Mouse (Mus musculus) CH12.LX (cell line): ENCODE results near the gene Laptm4a. TPM values are rescaled to one million over a fixed set of nuclear protein-coding genes. Genes with fewer than 3 reads are reported as not detected.

Experiments used
- DNase-seq: peaks from one replicate; pipeline ENCODE4 v3.0.0-alpha.2; 2013; ENCODE audit errors: extremely low read depth
- H3K27ac ChIP-seq: 2 replicates; pipeline ENCODE4 v1.5.1; 2012; ENCODE audit warnings: low read depth, mild to moderate bottlenecking, control low read depth, moderate library complexity; ENCODE audit not compliant: insufficient read depth
- H3K27me3 ChIP-seq: replicated peaks from 2 replicates; pipeline ENCODE3; 2012; ENCODE audit warnings: inconsistent platforms
- H3K36me3 ChIP-seq, 2 experiments: replicated peaks in 1 of 2; 2 replicates each; pipeline versions ENCODE3 to v1.6.1; 2012; ENCODE audit warnings: inconsistent platforms in 1 of 2, low read length in 1 of 2, mild to moderate bottlenecking in 1 of 2, mixed read lengths in 1 of 2, moderate library complexity in 1 of 2; ENCODE audit not compliant: control insufficient read depth in 1 of 2, insufficient read depth in 1 of 2
- H3K4me1 ChIP-seq, 2 experiments: 2 replicates each; pipeline ENCODE4 v1.6.1; 2012; ENCODE audit warnings: inconsistent platforms in 1 of 2, moderate library complexity in 1 of 2; ENCODE audit not compliant: insufficient read depth in 2 of 2, control insufficient read depth in 1 of 2
- H3K4me2 ChIP-seq: 2 replicates; pipeline ENCODE4 v1.6.1; 2012; ENCODE audit warnings: low read depth, mild to moderate bottlenecking, control low read depth; ENCODE audit not compliant: poor library complexity, insufficient read depth, severe bottlenecking
- H3K4me3 ChIP-seq, 3 experiments: fragments of 150-350 bp in 1 of 3; sonication (generic) in 1 of 3; replicated peaks in 1 of 3; 2 replicates each; pipeline versions ENCODE3 to v1.5.1; 2011 to 2012; ENCODE audit warnings: low read depth in 2 of 3, low read length in 2 of 3, mild to moderate bottlenecking in 2 of 3, moderate library complexity in 2 of 3, control low read depth in 1 of 3, improper control_type of control experiment in 1 of 3, inconsistent platforms in 1 of 3, mixed read lengths in 1 of 3; ENCODE audit not compliant: poor library complexity in 1 of 3
- H3K79me2 ChIP-seq: replicated peaks from 2 replicates; pipeline ENCODE4 v1.6.1; 2012; ENCODE audit warnings: mild to moderate bottlenecking, moderate library complexity; ENCODE audit not compliant: control insufficient read depth, poor library complexity, insufficient read depth, severe bottlenecking; ENCODE audit errors: extremely low read depth
- H3K9ac ChIP-seq: 2 replicates; pipeline ENCODE4 v1.6.1; 2012; ENCODE audit warnings: low read depth, mild to moderate bottlenecking, control low read depth, moderate library complexity; ENCODE audit not compliant: insufficient read depth
- H3K9me3 ChIP-seq: replicated peaks from 2 replicates; pipeline ENCODE3; 2012; ENCODE audit warnings: low read length, inconsistent platforms, mixed read lengths
- BHLHE40 ChIP-seq: IDR thresholded peaks from 2 replicates; pipeline ENCODE4 v1.6.1; 2011; ENCODE audit warnings: mild to moderate bottlenecking, low read depth, low read length, improper control_type of control experiment
- CHD2 ChIP-seq: IDR thresholded peaks from 2 replicates; pipeline ENCODE4 v1.6.1; 2011; ENCODE audit warnings: low read length, improper control_type of control experiment
- E2F4 ChIP-seq: IDR thresholded peaks from 2 replicates; pipeline ENCODE4 v1.6.1; 2011; ENCODE audit warnings: low read depth, low read length, improper control_type of control experiment; ENCODE audit not compliant: insufficient replicate concordance
- EP300 ChIP-seq: IDR thresholded peaks from 2 replicates; pipeline ENCODE4 v1.6.1; 2011; ENCODE audit warnings: low read length, improper control_type of control experiment
- GABPA ChIP-seq: IDR thresholded peaks from 2 replicates; pipeline ENCODE4 v1.6.1; 2012; ENCODE audit warnings: low read depth, low read length, improper control_type of control experiment, inconsistent platforms; ENCODE audit not compliant: insufficient replicate concordance
- IRF4 ChIP-seq: IDR thresholded peaks from 2 replicates; pipeline ENCODE4 v1.6.1; 2014; ENCODE audit warnings: low read depth, mild to moderate bottlenecking, inconsistent platforms, low read length, improper control_type of control experiment
- JUN ChIP-seq: IDR thresholded peaks from 2 replicates; pipeline ENCODE4 v1.6.1; 2011; ENCODE audit warnings: low read depth, mild to moderate bottlenecking, low read length, improper control_type of control experiment, moderate library complexity; ENCODE audit not compliant: insufficient read depth
- JUND ChIP-seq: conservative IDR thresholded peaks from 2 replicates; pipeline ENCODE4 v1.6.1; 2011; ENCODE audit warnings: low read depth, low read length, improper control_type of control experiment
- KAT2A ChIP-seq: IDR thresholded peaks from 2 replicates; pipeline ENCODE4 v1.6.1; 2012; ENCODE audit warnings: low read length, improper control_type of control experiment, inconsistent platforms; ENCODE audit not compliant: insufficient replicate concordance
- MAX ChIP-seq: IDR thresholded peaks from 2 replicates; pipeline ENCODE4 v1.6.1; 2011; ENCODE audit warnings: low read length, improper control_type of control experiment
- MAZ ChIP-seq: IDR thresholded peaks from 2 replicates; pipeline ENCODE4 v1.6.1; 2012; ENCODE audit warnings: low read depth, mild to moderate bottlenecking, inconsistent platforms, low read length, improper control_type of control experiment, moderate library complexity
- MEF2A ChIP-seq: IDR thresholded peaks from 2 replicates; pipeline ENCODE4 v1.6.1; 2014; ENCODE audit warnings: low read depth, mild to moderate bottlenecking, inconsistent platforms, low read length, improper control_type of control experiment, borderline replicate concordance
- MXI1 ChIP-seq: IDR thresholded peaks from 2 replicates; pipeline ENCODE4 v1.6.1; 2011; ENCODE audit warnings: mild to moderate bottlenecking, low read depth, low read length, improper control_type of control experiment
- MYC ChIP-seq: IDR thresholded peaks from 2 replicates; pipeline ENCODE4 v1.6.1; 2011; ENCODE audit warnings: low read depth, mild to moderate bottlenecking, improper control_type of control experiment, low read length
- NRF1 ChIP-seq: IDR thresholded peaks from 2 replicates; pipeline ENCODE4 v1.6.1; 2014; ENCODE audit warnings: low read depth, mild to moderate bottlenecking, inconsistent platforms, low read length, improper control_type of control experiment, moderate library complexity
- POLR2AphosphoS2 ChIP-seq: IDR thresholded peaks from 2 replicates; pipeline ENCODE4 v1.6.1; 2011; ENCODE audit warnings: low read depth, low read length, improper control_type of control experiment
- RCOR1 ChIP-seq: conservative IDR thresholded peaks from 2 replicates; pipeline ENCODE4 v1.6.1; 2012; ENCODE audit warnings: low read depth, mild to moderate bottlenecking, inconsistent platforms, low read length, improper control_type of control experiment
- SIN3A ChIP-seq: IDR thresholded peaks from 2 replicates; pipeline ENCODE4 v1.6.1; 2012; ENCODE audit warnings: low read length, improper control_type of control experiment, inconsistent platforms
- TBP ChIP-seq: conservative IDR thresholded peaks from 2 replicates; pipeline ENCODE4 v1.6.1; 2011; ENCODE audit warnings: low read depth, low read length, improper control_type of control experiment
- UBTF ChIP-seq: IDR thresholded peaks from 2 replicates; pipeline ENCODE4 v1.6.1; 2012; ENCODE audit warnings: low read depth, mild to moderate bottlenecking, inconsistent platforms, low read length, improper control_type of control experiment, moderate library complexity
- ZC3H11A ChIP-seq: IDR thresholded peaks from 2 replicates; pipeline ENCODE4 v1.6.1; 2012; ENCODE audit warnings: low read depth, mild to moderate bottlenecking, inconsistent platforms, low read length, improper control_type of control experiment
- ZKSCAN1 ChIP-seq: IDR thresholded peaks from 2 replicates; pipeline ENCODE4 v1.6.1; 2012; ENCODE audit warnings: low read depth, inconsistent platforms, low read length, improper control_type of control experiment, borderline replicate concordance
- ZMIZ1 ChIP-seq: IDR thresholded peaks from 2 replicates; pipeline ENCODE4 v1.6.1; 2012; ENCODE audit warnings: low read depth, mild to moderate bottlenecking, inconsistent platforms, low read length, improper control_type of control experiment
- ZNF384 ChIP-seq: IDR thresholded peaks from 2 replicates; pipeline ENCODE4 v1.6.1; 2012; ENCODE audit warnings: low read depth, low read length, improper control_type of control experiment, inconsistent platforms
- dilution Hi-C: fragments of 300-500 bp; cut with MboI; formaldehyde crosslinking; loops from 2 replicates; pipeline ENCODE4 v1.14.3; 2020; ENCODE audit warnings: low sequenced_read_pairs; ENCODE audit not compliant: extremely low pct_unique_long_range_greater_than_20kb, extremely low pct_ligation_motif_present
- in situ Hi-C: fragments of 300-500 bp; cut with MboI; formaldehyde crosslinking; loops from 3 replicates; pipeline ENCODE4 v1.14.3; 2019; ENCODE audit warnings: low sequenced_read_pairs, low pct_ligation_motif_present, low pct_unique_long_range_greater_than_20kb, mixed read lengths
- polyA plus RNA-seq: library from polyadenylated mRNA; unstranded; fragments of >175 nt; gene quantifications from 2 replicates; pipeline ENCODE4 v1.2.1, GENCODE M21; 2012; ENCODE audit warnings: low read depth; ENCODE audit not compliant: insufficient read length
- total RNA-seq, 2 experiments: library from RNA; depleted of rRNA; stranded (reverse); fragments of 300-350 nt in 1 of 2; fragments of >200 nt in 1 of 2; gene quantifications; 2 replicates each; pipeline ENCODE4 v1.2.3; 2012 to 2014

Laptm4a gene
- total and polyA plus RNA-seq, 3 experiments: 48.3 to 73.8 (median 64.5) TPM

GRCm38 (mm10) chr12:8940011-8941005, 18.8 kb downstream of the Laptm4a start:
- in situ Hi-C loops: no loop called here
- H3K4me3 ChIP-seq: no peak overlapping the region
- H3K9ac ChIP-seq: no peak overlapping the region

GRCm38 (mm10) chr12:8941131-8941615, 19.7 kb downstream of the Laptm4a start:
- TF ChIP-seq ZKSCAN1: peak; percentile 49; the same call in 1 of the 2 replicates
- no peak for TF ChIP-seq JUN
- in situ Hi-C loops: no loop called here

More at GRCm38 (mm10) chr12:8940011-8941005, 18.8 kb downstream of the Laptm4a start:
- Histone ChIP-seq H3K4me1 (peaks cover 15 to 32% of the 10 kb centered on the region in 2 experiments), H3K27me3 (no peaks in the 10 kb centered on the region), H3K4me2 (peak overlapping the region; percentile 29; the same call in 1 of the 2 replicates), H3K36me3 (peaks cover 34 to 43% of the 10 kb centered on the region in 2 experiments), H3K27ac (peak overlapping the region; percentile 43), H3K9me3 (no peaks in the 10 kb centered on the region), H3K79me2 (no peaks in the 10 kb centered on the region)
- no peak for TF ChIP-seq GABPA
- peak; percentile 58; the same call in 1 of the 2 replicates for TF ChIP-seq CHD2
- peak; percentile 69 for TF ChIP-seq EP300
- 0 out of 2 replicates have a peak, but pooled peaks have one; percentile 32 for TF ChIP-seq MYC
- peak; percentile 53 for TF ChIP-seq JUN
- TF ChIP-seq E2F4: no peak
- no peak for TF ChIP-seq ZC3H11A
- TF ChIP-seq BHLHE40: peak; percentile 77
- TF ChIP-seq POLR2AphosphoS2: peak; percentile 74; the same call in 1 of the 2 replicates
- no peak for TF ChIP-seq UBTF
- peak; percentile 49; the same call in 1 of the 2 replicates for TF ChIP-seq SIN3A
- TF ChIP-seq MEF2A: peak; percentile 47; the same call in 1 of the 2 replicates
- TF ChIP-seq RCOR1: no peak
- TF ChIP-seq ZNF384: peak; percentile 19; the same call in 1 of the 2 replicates
- TF ChIP-seq MAZ: peak; percentile 68; the same call in 1 of the 2 replicates
- peak; percentile 76 for TF ChIP-seq ZMIZ1
- TF ChIP-seq MAX: peak; percentile 42; the same call in 1 of the 2 replicates
- TF ChIP-seq MXI1: peak; percentile 46; the same call in 1 of the 2 replicates
- no peak for TF ChIP-seq KAT2A
- no peak for TF ChIP-seq NRF1
- 0 out of 2 replicates have a peak, but pooled peaks have one; percentile 52 for TF ChIP-seq TBP
- peak; percentile 77 for TF ChIP-seq JUND
- peak; percentile 93 for TF ChIP-seq IRF4
- dilution Hi-C loops: no loop called here
- DNase-seq: peak; percentile 74

More at GRCm38 (mm10) chr12:8941131-8941615, 19.7 kb downstream of the Laptm4a start:
- Histone ChIP-seq H3K4me3 (no peak overlapping the region), H3K9me3 (no peaks in the 10 kb centered on the region), H3K9ac (peak overlapping the region; percentile 35; the same call in 1 of the 2 replicates), H3K36me3 (peaks cover 26 to 35% of the 10 kb centered on the region in 2 experiments), H3K4me2 (no peak overlapping the region), H3K27me3 (no peaks in the 10 kb centered on the region), H3K4me1 (peaks cover 15 to 32% of the 10 kb centered on the region in 2 experiments), H3K27ac (peak overlapping the region; percentile 58), H3K79me2 (no peaks in the 10 kb centered on the region)
- dilution Hi-C loops: no loop called here
- no peak for DNase-seq
